Comparison of ENCODE assay signal across 21 mouse cellular contexts in genomic region chr10:108171637-108172036, GRCm38 (mm10). TPM values are rescaled to one million over a fixed set of nuclear protein-coding genes. Genes with fewer than 3 reads are reported as not detected.
A peak's percentile ranks its signal among the peaks of the same experiment; 100 is the strongest.
DNase-seq lines count a peak whose midpoint lies in the region; ATAC-seq lines count a peak whose summit lies in the region.
"Had no signal": no experiment of that assay in that cellular context is flagged by ENCODE, and none has a peak within 500 bp of the region (broad histone marks: within the 10 kb centered on the region; RNA-seq: fewer than 3 reads in every experiment).

No protein-coding gene starts in this region.

- no peak overlapping the region for H3K9ac ChIP-seq in heart, embryonic 11.5 days (ENCODE audit: low read depth, low read length)
- H3K9ac ChIP-seq in heart, embryonic 15.5 days: no peak overlapping the region
- H3K9ac ChIP-seq: embryonic facial prominence, embryonic 13.5 days; forebrain, embryonic 13.5 days; forebrain, postnatal 0 days; hindbrain, embryonic 15.5 days had no signal

- intact Hi-C loops in heart, postnatal 14 days (cut with DNase I): no loop called here
- intact Hi-C loops in heart, postnatal 10 days (cut with DNase I): no loop called here

- H3K4me1 ChIP-seq in heart, embryonic 11.5 days (ENCODE audit: control insufficient read depth, insufficient read depth, low read length): peaks cover 37% of the 10 kb centered on the region
- peaks cover 55% of the 10 kb centered on the region for H3K4me1 ChIP-seq in heart, embryonic 15.5 days (replicated peaks)
- peaks cover 89% of the 10 kb centered on the region for H3K4me1 ChIP-seq in megakaryocyte, embryonic 14.5 days
- H3K4me1 ChIP-seq in limb, embryonic 10.5 days: peaks cover 6% of the 10 kb centered on the region

- 43% methylated on average over 3 of the region's 3 CpGs for WGBS in heart, embryonic 11.5 days (ENCODE audit: insufficient replicate concordance)
- WGBS in heart, embryonic 15.5 days: 35% methylated on average over 3 of the region's 3 CpGs
- WGBS in limb, embryonic 10.5 days: 92% methylated on average over 3 of the region's 3 CpGs

- no peaks in the 10 kb centered on the region for H3K36me3 ChIP-seq in heart, embryonic 11.5 days (ENCODE audit: control insufficient read depth, insufficient read depth, low read length)
- no peaks in the 10 kb centered on the region for H3K36me3 ChIP-seq in heart, embryonic 15.5 days
- H3K36me3 ChIP-seq in megakaryocyte, embryonic 14.5 days (replicated peaks; ENCODE audit: low read length): peaks cover 34% of the 10 kb centered on the region
- peaks cover 9% of the 10 kb centered on the region; the same call in 1 of the 2 replicates for H3K36me3 ChIP-seq in limb, embryonic 10.5 days
- H3K36me3 ChIP-seq: embryonic facial prominence, embryonic 13.5 days; hindbrain, embryonic 15.5 days had no signal

- peak overlapping the region; percentile 29; the same call in 1 of the 2 replicates for H3K4me2 ChIP-seq in heart, embryonic 11.5 days
- H3K4me2 ChIP-seq in heart, embryonic 15.5 days: 0 out of 2 replicates have a peak overlapping the region, but pooled peaks have one; percentile 6
- H3K4me2 ChIP-seq: embryonic facial prominence, embryonic 13.5 days; forebrain, embryonic 13.5 days; hindbrain, embryonic 15.5 days had no signal

- H3K9me3 ChIP-seq in heart, embryonic 11.5 days (replicated peaks; ENCODE audit: control insufficient read depth, low read length): no peaks in the 10 kb centered on the region
- H3K9me3 ChIP-seq in heart, embryonic 15.5 days (replicated peaks): no peaks in the 10 kb centered on the region
- H3K9me3 ChIP-seq in megakaryocyte, embryonic 14.5 days: no peaks in the 10 kb centered on the region
- H3K9me3 ChIP-seq in limb, embryonic 10.5 days (replicated peaks): no peaks in the 10 kb centered on the region
- H3K9me3 ChIP-seq: embryonic facial prominence, embryonic 13.5 days; forebrain, embryonic 13.5 days; hindbrain, embryonic 15.5 days had no signal

- DNase-seq in heart, postnatal 14 days: no peak
- no peak for DNase-seq in heart, postnatal 10 days
- DNase-seq in limb, embryonic 10.5 days (ENCODE audit: low spot score): no peak
- DNase-seq: adrenal gland, adult 2 months; adrenal gland, postnatal 25 days; cerebellum, adult 18-20 months; cerebellum, adult 9-11 months; cerebellum, postnatal 36 days; forebrain, postnatal 0 days; gastrocnemius, postnatal 36 days; heart, adult 18-20 months; kidney, adult 11 months; kidney, adult 9 months had no signal

- ATAC-seq in heart, embryonic 11.5 days (replicated peaks; ENCODE audit: insufficient number of reproducible peaks, low FRiP score, low TSS enrichment): no peak
- no peak for ATAC-seq in heart, embryonic 15.5 days (replicated peaks; ENCODE audit: insufficient number of reproducible peaks, insufficient read depth, low FRiP score, low read depth)
- no peak for ATAC-seq in megakaryocyte, adult 5-6 weeks (ENCODE audit: poor library complexity, severe bottlenecking)
- ATAC-seq: forebrain, embryonic 13.5 days; forebrain, postnatal 0 days had no signal

- H3K27ac ChIP-seq in heart, embryonic 11.5 days (ENCODE audit: low read depth, low read length): peak overlapping the region; percentile 3; the same call in 1 of the 2 replicates
- H3K27ac ChIP-seq in heart, embryonic 15.5 days: peak overlapping the region; percentile 61
- H3K27ac ChIP-seq in limb, embryonic 10.5 days: no peak overlapping the region
- H3K27ac ChIP-seq: embryonic facial prominence, embryonic 13.5 days; forebrain, embryonic 13.5 days; hindbrain, embryonic 15.5 days had no signal

- H3K27me3 ChIP-seq in heart, embryonic 11.5 days (ENCODE audit: control insufficient read depth, insufficient read depth, low read length): no peaks in the 10 kb centered on the region
- no peaks in the 10 kb centered on the region for H3K27me3 ChIP-seq in heart, embryonic 15.5 days
- no peaks in the 10 kb centered on the region for H3K27me3 ChIP-seq in megakaryocyte, embryonic 14.5 days (replicated peaks)
- no peaks in the 10 kb centered on the region for H3K27me3 ChIP-seq in limb, embryonic 10.5 days (ENCODE audit: low read depth, poor library complexity, severe bottlenecking)
- H3K27me3 ChIP-seq: CH12.LX; embryonic facial prominence, embryonic 13.5 days; forebrain, embryonic 13.5 days; hindbrain, embryonic 15.5 days had no signal

- H3K4me3 ChIP-seq in heart, embryonic 11.5 days (ENCODE audit: low read depth, low read length): no peak overlapping the region
- H3K4me3 ChIP-seq in heart, embryonic 15.5 days: no peak overlapping the region
- H3K4me3 ChIP-seq in megakaryocyte, embryonic 14.5 days (replicated peaks): peak overlapping the region; percentile 53
- H3K4me3 ChIP-seq in limb, embryonic 10.5 days: no peak overlapping the region
- H3K4me3 ChIP-seq: embryonic facial prominence, embryonic 13.5 days; forebrain, embryonic 13.5 days; hindbrain, embryonic 15.5 days had no signal

RNA-seq across cellular contexts. Expression of gene Ppp1r12a, which starts 9.6 kb away (rescaled TPM):
- 113 and 120 TPM in 2 replicates for polyA plus RNA-seq in heart, embryonic 11.5 days (2014; fragmentation: Nextera tagmentation; extraction: Ambion mirVana)
- 10 to 100 TPM; 76.8 to 81.2 TPM for total RNA-seq in heart, postnatal 14 days (2021)
- polyA plus RNA-seq in heart, embryonic 15.5 days (2015; fragmentation: Nextera tagmentation; extraction: Ambion mirVana): 88.9 and 90.9 TPM in 2 replicates
- 100 to 1,000 TPM; 114 to 115 TPM for total RNA-seq in heart, postnatal 10 days (2021)
- polyA plus RNA-seq in megakaryocyte, embryonic 14.5 days (2012; ENCODE audit: insufficient read depth, low replicate concordance): 4.5 and 13.8 TPM in 2 replicates
- 125 and 149 TPM in 2 replicates for total RNA-seq in megakaryocyte, adult 5-6 weeks (2015)
- total RNA-seq in megakaryocyte, adult 5-6 weeks (2017): 244 and 262 TPM in 2 replicates
- polyA plus RNA-seq in limb, embryonic 10.5 days (2016; fragmentation: Nextera tagmentation; extraction: Ambion mirVana): 62.9 and 71.9 TPM in 2 replicates
